ENCODE assay signal across 8 mouse cellular contexts in genomic region chr2:91018061-91018788, GRCm38 (mm10). TPM values are rescaled to one million over a fixed set of nuclear protein-coding genes. Genes with fewer than 3 reads are reported as not detected.
DNase-seq lines count a peak whose midpoint lies in the region; ATAC-seq lines count a peak whose summit lies in the region.
"Had no signal": no experiment of that assay in that cellular context is flagged by ENCODE, and none has a peak within 500 bp of the region (broad histone marks: within the 10 kb centered on the region; RNA-seq: fewer than 3 reads in every experiment).

No protein-coding gene starts in this region.

- no peak overlapping the region for H3K9ac ChIP-seq in kidney, embryonic 14.5 days (ENCODE audit: low read depth, low read length)

- intact Hi-C loops in heart, postnatal 36 days (cut with DNase I) = loop anchor here (5.0 kb wide), 2 partner anchors 34 to 76 kb away; partner anchors contain the start of genes Celf1 and Psmc3

- H3K27ac ChIP-seq in kidney, embryonic 14.5 days (ENCODE audit: low read depth, low read length) = no peak overlapping the region
- H3K27ac ChIP-seq in limb, embryonic 10.5 days = no peak overlapping the region

- peak; percentile 31 to 42 for DNase-seq in kidney, postnatal 36 days
- peak; percentile 58 for DNase-seq in adrenal gland, postnatal 14 days
- DNase-seq in cerebellum, adult 9-10 months = peak; percentile 72
- peak; percentile 24 to 52 for DNase-seq in heart, postnatal 36 days
- DNase-seq in c-Kit-positive CD71-positive TER-119-positive erythroid progenitor cells, embryonic 14.5 days (ENCODE audit: low spot score) = no peak
- DNase-seq in limb, embryonic 10.5 days (ENCODE audit: low spot score) = no peak

- no peaks in the 10 kb centered on the region for H3K27me3 ChIP-seq in kidney, embryonic 14.5 days (ENCODE audit: control insufficient read depth, insufficient read depth, low read length)
- H3K27me3 ChIP-seq in limb, embryonic 10.5 days (ENCODE audit: low read depth, poor library complexity, severe bottlenecking) = no peaks in the 10 kb centered on the region

- no peak overlapping the region for H3K4me2 ChIP-seq in kidney, embryonic 14.5 days (replicated peaks; ENCODE audit: low read depth, low read length)

- no peak for ATAC-seq in kidney, embryonic 14.5 days (ENCODE audit: low FRiP score, low TSS enrichment)
- ATAC-seq: activated CD4-positive, CD25-positive, alpha-beta regulatory T cell, adult 4 months had no signal

- H3K9me3 ChIP-seq in kidney, embryonic 14.5 days (ENCODE audit: control insufficient read depth, low read length) = no peaks in the 10 kb centered on the region
- no peaks in the 10 kb centered on the region for H3K9me3 ChIP-seq in limb, embryonic 10.5 days (replicated peaks)

- WGBS in kidney, embryonic 14.5 days = 85% methylated on average over 8 of the region's 8 CpGs
- 92% methylated on average over 8 of the region's 8 CpGs for WGBS in limb, embryonic 10.5 days

- H3K36me3 ChIP-seq in kidney, embryonic 14.5 days (ENCODE audit: control insufficient read depth, insufficient read depth, low read length) = peaks cover 44% of the 10 kb centered on the region
- H3K36me3 ChIP-seq in limb, embryonic 10.5 days = peaks cover 84% of the 10 kb centered on the region

- no peaks in the 10 kb centered on the region for H3K4me1 ChIP-seq in kidney, embryonic 14.5 days (ENCODE audit: control insufficient read depth, insufficient read depth, low read length)
- H3K4me1 ChIP-seq in limb, embryonic 10.5 days = no peaks in the 10 kb centered on the region

- H3K4me3 ChIP-seq in kidney, embryonic 14.5 days (ENCODE audit: low read length) = no peak overlapping the region
- H3K4me3 ChIP-seq in limb, embryonic 10.5 days = no peak overlapping the region

RNA-seq across cellular contexts. Expression of gene Rapsn, which starts 17.2 kb away (rescaled TPM):
- 0.74 and 2.0 TPM in 2 replicates for polyA plus RNA-seq in kidney, embryonic 14.5 days (2014; fragmentation: Nextera tagmentation; extraction: Ambion mirVana)
- total RNA-seq in adrenal gland, postnatal 14 days (2021) = 1.4 and 2.4 TPM in 2 replicates
- 10 to 100 TPM; 16.9 to 17.8 TPM for total RNA-seq in heart, postnatal 36 days (2021)
- polyA plus RNA-seq in limb, embryonic 10.5 days (2016; fragmentation: Nextera tagmentation; extraction: Ambion mirVana) = 0.30 and 1.4 TPM in 2 replicates

RNA-seq across cellular contexts. Expression of gene Psmc3, which starts 35.6 kb away (rescaled TPM):
- polyA plus RNA-seq in kidney, embryonic 14.5 days (2014; fragmentation: Nextera tagmentation; extraction: Ambion mirVana) = 356 and 399 TPM in 2 replicates
- 179 and 190 TPM in 2 replicates for total RNA-seq in adrenal gland, postnatal 14 days (2021)
- 100 to 1,000 TPM; 211 to 237 TPM for total RNA-seq in heart, postnatal 36 days (2021)
- polyA plus RNA-seq in limb, embryonic 10.5 days (2016; fragmentation: Nextera tagmentation; extraction: Ambion mirVana) = 359 and 373 TPM in 2 replicates

RNA-seq across cellular contexts. Expression of gene Slc39a13, which starts 52.0 kb away (rescaled TPM):
- polyA plus RNA-seq in kidney, embryonic 14.5 days (2014; fragmentation: Nextera tagmentation; extraction: Ambion mirVana) = 31.1 and 32.8 TPM in 2 replicates
- total RNA-seq in adrenal gland, postnatal 14 days (2021) = 24.1 and 27.3 TPM in 2 replicates
- total RNA-seq in heart, postnatal 36 days (2021) = 10 to 100 TPM; 21.7 to 24.2 TPM
- polyA plus RNA-seq in limb, embryonic 10.5 days (2016; fragmentation: Nextera tagmentation; extraction: Ambion mirVana) = 18.1 and 31.6 TPM in 2 replicates

Comparison
In these comparisons a context has a peak if more than half of its experiments do, and no peak if none do; other contexts are left out.
1. DNase-seq: peak in kidney, postnatal 36 days (2 of 2), adrenal gland, postnatal 14 days (single experiment), cerebellum, adult 9-10 months (single experiment) and heart, postnatal 36 days (2 of 2); none in c-Kit-positive CD71-positive TER-119-positive erythroid progenitor cells, embryonic 14.5 days (single experiment) and limb, embryonic 10.5 days (single experiment).